Mouse (Mus musculus) liver, embryonic 13.5 days (tissue): ENCODE results near the gene Lag3. TPM values are rescaled to one million over a fixed set of nuclear protein-coding genes. Genes with fewer than 3 reads are reported as not detected.

Experiments used
- ATAC-seq: fragments of 200-750 bp; cut with Nextera tagmentation; 2 replicates; pipeline ENCODE4 v1.8.0; 2017; ENCODE audit warnings: low read depth, mild to moderate bottlenecking, moderate number of reproducible peaks, moderate library complexity
- DNase-seq: peaks from one replicate; pipeline ENCODE4 v3.0.0; 2022
- H3K27ac ChIP-seq: fragments of 300-500 bp; sonication (generic); 2 replicates; pipeline ENCODE4 v1.5.1; 2015; ENCODE audit warnings: moderate library complexity, mild to moderate bottlenecking, inconsistent platforms
- H3K27me3 ChIP-seq: fragments of 300-500 bp; sonication (generic); 2 replicates; pipeline ENCODE4 v1.6.1; 2015; ENCODE audit warnings: mild to moderate bottlenecking, inconsistent platforms
- H3K36me3 ChIP-seq: fragments of 300-500 bp; sonication (generic); 2 replicates; pipeline ENCODE4 v1.6.1; 2015; ENCODE audit warnings: mild to moderate bottlenecking, inconsistent platforms
- H3K4me1 ChIP-seq: fragments of 300-500 bp; sonication (generic); replicated peaks from 2 replicates; pipeline ENCODE4 v1.6.1; 2015; ENCODE audit warnings: inconsistent platforms
- H3K4me2 ChIP-seq: fragments of 300-500 bp; sonication (generic); 2 replicates; pipeline ENCODE4 v1.6.1; 2015; ENCODE audit warnings: inconsistent platforms, mild to moderate bottlenecking, moderate library complexity
- H3K4me3 ChIP-seq: fragments of 300-500 bp; sonication (generic); replicated peaks from 2 replicates; pipeline ENCODE4 v1.5.1; 2015; ENCODE audit warnings: mild to moderate bottlenecking, inconsistent platforms
- H3K9ac ChIP-seq: fragments of 300-500 bp; sonication (generic); 2 replicates; pipeline ENCODE4 v1.6.1; 2015; ENCODE audit warnings: mild to moderate bottlenecking, inconsistent platforms
- H3K9me3 ChIP-seq: fragments of 300-500 bp; sonication (generic); replicated peaks from 2 replicates; pipeline ENCODE4 v1.6.1; 2016; ENCODE audit warnings: inconsistent platforms
- WGBS: fragments of 180-500 bp; shearing (Covaris S2); methylation state at CpG from one replicate; pipeline ENCODE4 v1.1.7; 2015; ENCODE audit not compliant: insufficient replicate concordance; 5-methylcytosine and 5-hydroxymethylcytosine counted together
- polyA plus RNA-seq: library from polyadenylated mRNA; unstranded; fragments of >200 nt; fragmentation: Nextera tagmentation; extraction: Ambion mirVana; gene quantifications from 2 replicates; pipeline ENCODE4 v1.2.1, GENCODE M21; 2015

Lag3 gene
- polyA plus RNA-seq = 0.14 and 0.18 TPM in 2 replicates

GRCm38 (mm10) chr6:124911533-124912218 lies at the start of gene Lag3:
Lag3 (minus strand) TSS chr6:124911705.
- Histone ChIP-seq H3K27me3 (peaks cover 91% of the 10 kb centered on the region), H3K36me3 (peaks cover 12% of the 10 kb centered on the region), H3K9ac (no peak within 1 kb of the TSS), H3K9me3 (no peaks in the 10 kb centered on the region), H3K4me3 (no peak within 1 kb of the TSS), H3K27ac (no peak within 1 kb of the TSS), H3K4me2 (no peak within 1 kb of the TSS), H3K4me1 (peaks cover 37% of the 10 kb centered on the region)
- 21% methylated on average over 13 of the region's 13 CpGs for WGBS
- DNase-seq (no peak), ATAC-seq (no peak)

GRCm38 (mm10) chr6:124961021-124961420 lies 49.5 kb upstream of the Lag3 start:
- Histone ChIP-seq H3K27me3 (no peaks in the 10 kb centered on the region), H3K4me1 (peaks cover 22% of the 10 kb centered on the region), H3K9ac (no peak overlapping the region; the same call in 1 of the 2 replicates), H3K4me2 (no peak overlapping the region), H3K27ac (no peak overlapping the region), H3K4me3 (no peak overlapping the region), H3K9me3 (no peaks in the 10 kb centered on the region), H3K36me3 (peaks cover 63% of the 10 kb centered on the region)
- no peak for DNase-seq
- 90% methylated on average over 12 of the region's 12 CpGs for WGBS
- no peak for ATAC-seq

- no peak for ATAC-seq
- 84% methylated on average over 13 of the region's 13 CpGs for WGBS
- Histone ChIP-seq H3K4me2 (no peak overlapping the region), H3K27ac (no peak overlapping the region), H3K4me1 (peaks cover 16% of the 10 kb centered on the region), H3K4me3 (no peak overlapping the region), H3K36me3 (peaks cover 71% of the 10 kb centered on the region), H3K9ac (no peak overlapping the region), H3K9me3 (no peaks in the 10 kb centered on the region), H3K27me3 (no peaks in the 10 kb centered on the region)
- DNase-seq = no peak
These were observed 48.5 kb upstream of the Lag3 start for GRCm38 (mm10) chr6:124959960-124960359.

DNA sequence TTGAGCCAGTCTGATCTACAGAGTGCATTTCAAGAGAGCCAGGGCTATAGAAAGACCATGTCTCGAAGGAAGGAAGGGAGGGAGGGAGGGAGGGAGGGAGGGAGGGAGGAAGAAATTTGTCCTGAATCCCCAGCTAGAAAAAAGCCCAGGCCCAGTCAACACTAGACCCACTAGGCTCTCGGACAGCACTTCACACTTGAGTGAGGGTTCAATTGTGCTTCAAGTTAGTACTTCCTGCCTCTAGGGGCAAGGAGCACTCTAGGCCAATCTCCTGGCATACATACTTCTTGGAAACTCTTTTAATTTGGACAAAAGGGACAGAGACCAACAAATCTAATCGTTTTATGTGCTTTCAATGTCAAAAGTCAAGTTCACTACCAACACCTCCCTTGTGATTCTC lies 46.6 kb upstream of the Lag3 start:
- Histone ChIP-seq H3K4me1 (no peaks in the 10 kb centered on the region), H3K9ac (no peak overlapping the region), H3K9me3 (no peaks in the 10 kb centered on the region), H3K27ac (no peak overlapping the region), H3K36me3 (peaks cover 71% of the 10 kb centered on the region), H3K4me3 (no peak overlapping the region), H3K27me3 (no peaks in the 10 kb centered on the region), H3K4me2 (no peak overlapping the region)
- no peak for ATAC-seq
- DNase-seq = no peak
- 70% methylated on average over 3 of the region's 3 CpGs for WGBS

GRCm38 (mm10) chr6:124955212-124955611 lies 43.7 kb upstream of the Lag3 start:
- 82% methylated on average over 4 of the region's 4 CpGs for WGBS
- DNase-seq = no peak
- no peak for ATAC-seq
- no peak overlapping the region for H3K27ac ChIP-seq
- H3K4me3 ChIP-seq = no peak overlapping the region
- H3K9me3 ChIP-seq = peaks cover 9% of the 10 kb centered on the region; the same call in 1 of the 2 replicates
- no peak overlapping the region for H3K9ac ChIP-seq
- no peak overlapping the region for H3K4me2 ChIP-seq
- H3K27me3 ChIP-seq = no peaks in the 10 kb centered on the region
- peaks cover 46% of the 10 kb centered on the region for H3K36me3 ChIP-seq
- H3K4me1 ChIP-seq = no peaks in the 10 kb centered on the region

DNA sequence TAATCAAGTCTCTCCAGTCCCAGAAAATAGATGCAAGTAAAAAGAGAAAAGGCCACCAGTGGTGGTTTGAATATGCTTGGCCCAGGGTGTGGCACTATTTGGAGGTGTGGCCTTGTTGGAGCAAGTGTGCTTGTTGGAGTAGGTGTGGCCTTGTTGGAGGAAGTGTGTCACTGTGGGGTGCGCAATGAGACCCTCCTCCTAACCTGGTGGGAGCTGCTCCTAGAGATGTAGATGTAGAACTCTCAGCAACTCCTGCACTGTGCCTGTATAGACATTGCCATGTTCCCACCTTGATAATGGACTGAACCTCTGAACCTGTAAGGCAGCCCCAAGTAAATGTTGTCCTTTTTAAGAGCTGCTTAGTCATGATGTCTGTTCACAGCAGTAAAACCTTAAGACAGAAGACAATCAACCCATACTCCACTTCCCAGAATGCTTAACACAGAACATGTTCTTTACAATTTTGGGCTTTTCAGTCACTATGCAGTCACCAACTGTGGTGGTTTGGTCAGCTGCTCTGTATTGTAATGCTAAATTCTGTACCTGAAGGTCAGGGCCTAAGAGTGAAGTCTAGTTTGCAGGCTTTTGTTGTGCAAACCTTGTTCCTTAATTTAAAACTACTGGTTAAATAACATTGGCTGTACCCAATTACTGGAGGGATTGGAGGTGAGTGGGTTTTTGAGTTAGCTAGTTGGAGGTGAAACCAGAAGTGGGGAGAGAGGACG lies 42.6 kb upstream of the Lag3 start:
- H3K4me2 ChIP-seq = no peak overlapping the region
- no peak overlapping the region for H3K27ac ChIP-seq
- H3K4me1 ChIP-seq = no peaks in the 10 kb centered on the region
- no peak for ATAC-seq
- WGBS = 75% methylated on average over 2 of the region's 2 CpGs
- H3K36me3 ChIP-seq = peaks cover 35% of the 10 kb centered on the region
- no peak for DNase-seq
- H3K9me3 ChIP-seq = peaks cover 9% of the 10 kb centered on the region; the same call in 1 of the 2 replicates
- no peak overlapping the region for H3K9ac ChIP-seq
- no peaks in the 10 kb centered on the region for H3K27me3 ChIP-seq
- H3K4me3 ChIP-seq = no peak overlapping the region

DNA sequence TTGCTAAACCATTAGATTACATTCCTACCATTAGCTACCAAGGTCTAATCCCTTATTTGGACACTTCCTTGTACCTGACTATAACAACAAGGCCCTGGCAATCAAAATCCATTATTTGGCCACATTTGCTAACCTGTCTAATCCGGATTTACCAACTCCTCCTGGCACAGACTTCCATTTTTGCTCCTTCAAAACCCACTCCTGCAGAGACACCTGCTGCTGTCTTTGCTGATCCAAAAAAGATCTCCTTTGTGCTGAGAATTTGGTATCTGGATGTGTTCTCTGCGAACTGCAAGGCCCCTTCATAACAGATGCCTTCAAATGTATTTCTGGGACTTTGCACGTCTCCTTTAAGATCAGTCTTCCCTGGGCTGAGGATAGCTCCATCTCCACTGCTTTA lies 32.0 kb upstream of the Lag3 start:
- no peak for ATAC-seq

GRCm38 (mm10) chr6:124941679-124942078 lies 30.2 kb upstream of the Lag3 start:
- H3K4me3 ChIP-seq = no peak overlapping the region
- H3K9me3 ChIP-seq = no peaks in the 10 kb centered on the region
- ATAC-seq (no peak), DNase-seq (no peak)
- H3K27me3 ChIP-seq = no peaks in the 10 kb centered on the region
- H3K9ac ChIP-seq = no peak overlapping the region
- peaks cover 22% of the 10 kb centered on the region for H3K36me3 ChIP-seq
- WGBS = 88% methylated on average over 1 of the region's 1 CpGs
- no peaks in the 10 kb centered on the region for H3K4me1 ChIP-seq
- no peak overlapping the region for H3K27ac ChIP-seq
- H3K4me2 ChIP-seq = no peak overlapping the region

More for the DNA sequence above, 32.0 kb upstream of the Lag3 start:
- H3K9ac ChIP-seq = no peak overlapping the region
- no peak overlapping the region for H3K4me3 ChIP-seq
- 72% methylated on average over 3 of the region's 3 CpGs for WGBS
- no peaks in the 10 kb centered on the region for H3K4me1 ChIP-seq
- no peaks in the 10 kb centered on the region for H3K9me3 ChIP-seq
- H3K27me3 ChIP-seq = no peaks in the 10 kb centered on the region
- H3K4me2 ChIP-seq = no peak overlapping the region
- H3K36me3 ChIP-seq = peaks cover 5% of the 10 kb centered on the region
- no peak overlapping the region for H3K27ac ChIP-seq
- no peak for DNase-seq

GRCm38 (mm10) chr6:124938554-124938953 lies 27.0 kb upstream of the Lag3 start:
- Histone ChIP-seq H3K4me1 (peaks cover 14% of the 10 kb centered on the region; the same call in 1 of the 2 replicates), H3K27ac (no peak overlapping the region), H3K27me3 (no peaks in the 10 kb centered on the region), H3K4me3 (no peak overlapping the region), H3K9me3 (no peaks in the 10 kb centered on the region), H3K9ac (no peak overlapping the region), H3K36me3 (peaks cover 54% of the 10 kb centered on the region), H3K4me2 (no peak overlapping the region)
- ATAC-seq (no peak), DNase-seq (no peak)
- WGBS = 78% methylated on average over 7 of the region's 7 CpGs

DNA sequence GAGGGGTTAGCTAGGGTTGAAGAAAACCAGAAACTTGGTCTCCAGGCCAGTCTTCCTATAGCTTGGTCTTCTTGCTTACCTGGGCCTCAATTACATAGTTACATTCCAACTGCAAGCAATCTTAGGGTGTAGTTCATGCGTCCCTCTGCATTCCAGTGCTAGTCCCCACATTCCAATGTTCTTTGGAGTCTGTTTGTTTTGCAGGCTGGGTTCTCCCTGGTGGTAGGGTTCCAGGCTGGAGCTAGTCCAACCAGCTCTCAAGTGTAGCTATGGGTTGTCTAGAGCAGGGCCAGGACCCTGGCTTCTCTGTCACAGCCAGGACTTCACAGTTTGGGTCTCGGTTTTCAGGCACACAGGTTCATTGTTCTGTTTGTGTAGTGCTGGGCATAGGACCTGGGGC lies 26.0 kb upstream of the Lag3 start:
- H3K36me3 ChIP-seq = peaks cover 62% of the 10 kb centered on the region
- H3K27ac ChIP-seq = no peak overlapping the region
- H3K4me2 ChIP-seq = no peak overlapping the region
- DNase-seq = no peak
- H3K9me3 ChIP-seq = no peaks in the 10 kb centered on the region
- H3K27me3 ChIP-seq = no peaks in the 10 kb centered on the region
- H3K4me3 ChIP-seq = no peak overlapping the region
- no peak overlapping the region for H3K9ac ChIP-seq
- WGBS = 77% methylated on average over 2 of the region's 2 CpGs
- peaks cover 20% of the 10 kb centered on the region for H3K4me1 ChIP-seq
- ATAC-seq = no peak

DNA sequence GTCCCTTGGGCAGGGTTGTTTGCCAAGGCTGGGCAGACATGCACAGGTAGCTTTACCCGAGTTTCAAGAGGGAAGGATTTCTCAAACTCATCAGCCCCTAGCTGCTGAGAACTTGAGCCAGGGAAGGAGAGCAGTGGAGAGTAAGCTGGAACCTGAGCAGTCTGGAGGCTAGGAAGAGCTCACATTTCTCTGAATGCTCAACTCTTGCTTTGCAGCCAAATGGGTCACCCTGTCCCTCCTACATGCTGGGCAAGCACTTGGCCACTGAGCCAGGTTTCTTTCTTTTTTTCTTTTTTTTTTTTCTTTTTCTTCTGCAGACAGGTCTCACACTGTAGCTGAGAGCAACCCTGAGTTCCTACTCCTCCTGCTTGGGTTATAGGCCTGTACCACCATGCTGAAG lies 25.2 kb upstream of the Lag3 start:
- no peak overlapping the region for H3K4me2 ChIP-seq
- H3K27me3 ChIP-seq = no peaks in the 10 kb centered on the region
- peaks cover 65% of the 10 kb centered on the region for H3K36me3 ChIP-seq
- H3K27ac ChIP-seq = no peak overlapping the region
- H3K4me1 ChIP-seq = peaks cover 27% of the 10 kb centered on the region
- 55% methylated on average over 1 of the region's 1 CpGs for WGBS
- no peak for DNase-seq
- no peak overlapping the region for H3K9ac ChIP-seq
- H3K9me3 ChIP-seq = no peaks in the 10 kb centered on the region
- H3K4me3 ChIP-seq = no peak overlapping the region
- ATAC-seq = no peak
